Mouse (Mus musculus) small intestine, adult 2 months (tissue): ENCODE data around the gene Gm8879. TPM values are rescaled to one million over a fixed set of nuclear protein-coding genes. Genes with fewer than 3 reads are reported as not detected.
"Not testable (repeated sequence)": the region's sequence is repeated elsewhere in the genome, so short reads cannot be mapped to it uniquely, and the experiment has no call there.

ENCODE experiments used
- H3K27ac ChIP-seq: fragments of 200-500 bp; 2 replicates; pipeline ENCODE4 v1.5.1; 2012; ENCODE audit warnings: low read depth, low read length, control low read depth, inconsistent platforms; ENCODE audit not compliant: insufficient read depth
- H3K27me3 ChIP-seq: fragments of 200-500 bp; 2 replicates; pipeline ENCODE4 v1.6.1; 2012; ENCODE audit warnings: mild to moderate bottlenecking, moderate library complexity, low read length, inconsistent platforms; ENCODE audit not compliant: control insufficient read depth, insufficient read depth
- H3K36me3 ChIP-seq: fragments of 200-500 bp; 2 replicates; pipeline ENCODE4 v1.6.1; 2012; ENCODE audit warnings: mild to moderate bottlenecking, low read length, control low read depth, inconsistent platforms; ENCODE audit not compliant: control insufficient read depth, insufficient read depth
- H3K4me1 ChIP-seq: fragments of 200-500 bp; 2 replicates; pipeline ENCODE4 v1.6.1; 2012; ENCODE audit warnings: low read length, inconsistent platforms, mixed read lengths; ENCODE audit not compliant: control insufficient read depth, insufficient read depth, insufficient read length
- H3K4me3 ChIP-seq: fragments of 200-500 bp; 2 replicates; pipeline ENCODE4 v1.5.1; 2012; ENCODE audit warnings: low read depth, mild to moderate bottlenecking, control low read depth, inconsistent platforms, low read length, moderate library complexity
- WGBS: fragments of 180-500 bp; shearing (Covaris S2); methylation state at CpG from one replicate; pipeline ENCODE4 v1.1.7; 2018; 5-methylcytosine and 5-hydroxymethylcytosine counted together
- polyA plus RNA-seq: library from polyadenylated mRNA; depleted of rRNA; stranded (reverse); fragments of >200 nt; gene quantifications from 2 replicates; pipeline ENCODE4 v1.2.3, GENCODE M21; 2012; rRNA removed

Gm8879 gene
- polyA plus RNA-seq, result 0.15 TPM in 1 of 2 replicates, not detected in the other

- not testable (repeated sequence) for H3K27ac ChIP-seq, H3K4me3 ChIP-seq, H3K4me1 ChIP-seq, H3K36me3 ChIP-seq, H3K27me3 ChIP-seq
- WGBS, result no CpG with 5 or more reads among the region's 3 CpGs
Observed at GRCm38 (mm10) chr5:11127334-11127733, at the start of gene Gm8879. Gm8879 (plus strand) TSS chr5:11127634.

DNA sequence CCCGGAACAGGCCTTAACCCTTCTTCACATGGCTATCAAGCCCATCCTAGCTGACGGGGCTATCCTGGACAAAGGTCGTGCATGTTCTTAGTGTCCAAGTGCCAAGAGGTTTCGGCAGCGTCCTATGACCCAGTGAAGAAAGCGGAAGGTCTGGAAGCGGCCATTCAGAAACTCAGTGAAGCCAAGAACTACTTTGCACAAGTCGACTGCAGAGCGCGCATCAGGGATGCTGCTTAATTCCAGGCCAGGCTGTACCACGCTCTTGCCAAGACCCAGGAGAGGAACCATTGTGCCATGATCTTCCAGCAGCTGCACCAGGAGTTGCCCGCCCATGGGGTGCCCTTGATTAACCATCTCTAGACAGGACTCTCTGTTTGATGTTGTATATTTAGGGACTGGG, 10.6 kb downstream of the Gm8879 start:
- 92% methylated on average over 12 of the region's 12 CpGs for WGBS
- not testable (repeated sequence) for H3K4me3 ChIP-seq, H3K27ac ChIP-seq, H3K4me1 ChIP-seq, H3K27me3 ChIP-seq, H3K36me3 ChIP-seq

Other genes with a start within 250 kb of the Gm8879 start
- gene Gm8871, start 179.8 kb upstream of the Gm8879 start, polyA plus RNA-seq, result 0.14 TPM in 1 of 2 replicates, not detected in the other
- gene Gm8857, start 179.8 kb upstream of the Gm8879 start, polyA plus RNA-seq, result not detected in 2 replicates
- not detected in 2 replicates for gene Gm5861, start 55.4 kb downstream of the Gm8879 start, polyA plus RNA-seq
- 0.18 and 0.60 TPM in 2 replicates for gene Gm8890, start 128.4 kb downstream of the Gm8879 start, polyA plus RNA-seq
- gene Speer1, start 213.9 kb downstream of the Gm8879 start, polyA plus RNA-seq, result 0.14 TPM in 1 of 2 replicates, not detected in the other